Mouse (Mus musculus) testis, adult 2 months (tissue): ENCODE measurements around the gene Sh3kbp1.

ENCODE experiments used
- CTCF ChIP-seq: fragments of 200-500 bp; IDR thresholded peaks from 2 replicates; pipeline ENCODE4 v1.5.1; 2012; ENCODE audit warnings: low read depth, mild to moderate bottlenecking, inconsistent platforms, low read length, moderate library complexity; ENCODE audit not compliant: control insufficient read depth, insufficient read depth, insufficient replicate concordance
- POLR2A ChIP-seq: fragments of 200-500 bp; IDR thresholded peaks from 2 replicates; pipeline ENCODE4 v1.6.1; 2012; ENCODE audit warnings: low read depth, mild to moderate bottlenecking, inconsistent platforms, low read length, moderate library complexity; ENCODE audit not compliant: control insufficient read depth

DNA sequence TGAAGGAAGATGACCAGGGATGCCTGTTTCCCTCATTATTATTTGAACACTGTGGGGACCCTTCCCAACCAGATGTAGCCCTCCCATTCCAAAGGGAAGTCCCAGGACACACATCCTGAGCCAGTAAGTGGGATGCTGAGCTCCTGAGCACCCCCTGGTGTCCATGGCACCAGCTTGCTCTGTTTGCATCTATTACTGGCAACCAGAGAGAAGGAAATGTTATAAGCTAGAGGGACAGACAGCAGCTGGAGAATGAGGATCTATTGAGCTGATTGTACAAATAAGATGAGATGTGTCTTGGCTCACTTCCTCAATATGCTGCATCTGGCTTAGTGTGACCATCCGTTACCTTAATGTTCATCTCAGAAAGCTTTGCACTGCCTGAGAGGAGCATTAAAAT, 124.8 kb downstream of the Sh3kbp1 start:
- TF ChIP-seq CTCF (peak; percentile 32; the same call in 1 of the 2 replicates), POLR2A (no peak)
